Mouse (Mus musculus) brain, embryonic 14.5 days (tissue): ENCODE measurements at regions not wholly inside any gene's neighbourhood (a gene's known extent, or its start where the extent isn't known, plus 50 kb on each side); places are given as distances from the start of the nearest gene placed in this dataset.

Source experiments
- CTCF ChIP-seq: fragments of 200-500 bp; IDR thresholded peaks from 2 replicates; pipeline ENCODE4 v1.5.1; 2012; ENCODE audit warnings: inconsistent platforms, mild to moderate bottlenecking, moderate library complexity, borderline replicate concordance; ENCODE audit not compliant: insufficient read depth, insufficient read length; ENCODE audit errors: extremely low read depth
- POLR2A ChIP-seq: fragments of 200-500 bp; IDR thresholded peaks from 2 replicates; pipeline ENCODE4 v1.6.1; 2012; ENCODE audit warnings: mild to moderate bottlenecking, inconsistent platforms, borderline replicate concordance; ENCODE audit not compliant: poor library complexity, insufficient read depth, insufficient read length, severe bottlenecking; ENCODE audit errors: extremely low read depth

DNA sequence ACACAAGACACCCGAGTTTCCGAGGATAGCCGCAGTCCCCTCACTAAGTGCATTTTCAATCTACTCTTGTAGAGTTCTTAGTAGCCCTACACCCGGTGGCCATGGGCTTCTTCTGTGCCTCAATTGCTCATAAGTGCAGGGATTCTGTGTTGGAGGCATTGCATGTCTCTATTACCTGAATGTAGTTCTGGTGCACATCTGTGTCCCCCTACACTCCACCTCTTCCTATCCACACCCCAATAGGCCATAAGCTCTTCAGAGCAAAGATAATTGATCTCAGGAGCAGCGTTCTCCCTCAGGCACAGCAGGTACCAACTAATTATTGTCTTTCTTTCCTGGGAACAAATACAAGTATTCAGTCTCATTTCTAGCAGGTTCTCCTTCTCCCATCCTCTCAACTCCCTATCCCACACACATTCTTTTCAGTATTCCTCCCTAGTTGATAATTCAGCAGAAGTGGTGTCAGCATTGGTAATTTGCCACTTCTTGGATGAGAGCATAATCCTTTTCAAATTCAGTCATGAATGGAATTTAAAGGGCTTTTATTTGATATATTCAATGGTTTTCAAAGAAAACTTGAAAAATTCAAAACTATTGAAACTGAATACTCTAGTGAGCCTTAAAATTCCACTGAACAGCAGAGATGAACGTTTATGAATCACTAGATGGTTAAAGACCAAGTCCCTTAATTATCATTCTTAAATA lies 108.7 kb upstream of the Cp start:
- no peak for TF ChIP-seq CTCF
- TF ChIP-seq POLR2A = no peak
